8 mouse cellular contexts compared by ENCODE assay signal in genomic region chr11:50324751-50325471, GRCm38 (mm10). TPM values are rescaled to one million over a fixed set of nuclear protein-coding genes. Genes with fewer than 3 reads are reported as not detected.
DNase-seq lines count a peak whose midpoint lies in the region; ATAC-seq and TF ChIP-seq lines count a peak whose summit lies in the region.

No protein-coding gene starts in this region.

- intact Hi-C loops in left cerebral cortex, adult 2 months (cut with DNase I): loop anchor here (2.0 to 5.0 kb wide), 3 partner anchors 32 to 52 kb away; partner anchors contain the start of genes Hnrnph1 and Maml1
- intact Hi-C loops in left cerebral cortex, postnatal 36 days (cut with DNase I): loop anchor here (2.0 kb wide), 1 partner anchor 52 kb away; the partner anchor contains the start of gene Hnrnph1

- peak overlapping the region; percentile 84 for H3K9ac ChIP-seq in hindbrain, embryonic 12.5 days
- H3K9ac ChIP-seq in lung, postnatal 0 days (replicated peaks; ENCODE audit: low read depth): peak overlapping the region; percentile 89

- peak overlapping the region; percentile 94 for H3K27ac ChIP-seq in left cerebral cortex, adult 2 months
- peak overlapping the region; percentile 84 for H3K27ac ChIP-seq in hindbrain, embryonic 12.5 days
- peak overlapping the region; percentile 93 for H3K27ac ChIP-seq in lung, postnatal 0 days (ENCODE audit: low read length)

- no peak for TF ChIP-seq CTCF in left cerebral cortex, adult 2 months (IDR thresholded peaks at IDR 0.05)
- no peak for TF ChIP-seq CTCF in lung, postnatal 0 days (IDR thresholded peaks at IDR 0.05)

- H3K4me2 ChIP-seq in hindbrain, embryonic 12.5 days (replicated peaks): peak overlapping the region; percentile 82
- H3K4me2 ChIP-seq in lung, postnatal 0 days (replicated peaks; ENCODE audit: low read depth, low read length): peak overlapping the region; percentile 73

- WGBS in hindbrain, embryonic 12.5 days: 2% methylated on average over 34 of the region's 34 CpGs
- 7% methylated on average over 32 of the region's 34 CpGs for WGBS in lung, postnatal 0 days

- peak; percentile 83 for ATAC-seq in hindbrain, embryonic 12.5 days (ENCODE audit: low FRiP score)
- peak; percentile 55 for ATAC-seq in lung, postnatal 0 days

- H3K36me3 ChIP-seq in hindbrain, embryonic 12.5 days: 0 out of 2 replicates have a peak, but pooled peaks cover under 1% of the 10 kb centered on the region
- no peaks in the 10 kb centered on the region for H3K36me3 ChIP-seq in lung, postnatal 0 days (ENCODE audit: insufficient read depth, low read length)

- TF ChIP-seq EP300 in lung, postnatal 0 days (IDR thresholded peaks at IDR 0.05): no peak

- DNase-seq in left cerebral cortex, adult 2 months (ENCODE audit: extremely low spot score in 1 of 2, low spot score in 2 of 2): no peak
- no peak for DNase-seq in left cerebral cortex, postnatal 36 days (ENCODE audit: low spot score in 2 of 2)
- peak; percentile 29 for DNase-seq in c-Kit-negative CD71-positive TER-119-positive erythroid progenitor cells, embryonic 14.5 days (ENCODE audit: low read depth, low spot score)
- DNase-seq in lung, postnatal 0 days (ENCODE audit: low spot score): no peak
- no peak for DNase-seq in right cerebral cortex, postnatal 36 days (ENCODE audit: low spot score in 2 of 2)
- no peak for DNase-seq in right cerebral cortex, postnatal 10 days (ENCODE audit: low spot score in 2 of 2)
- DNase-seq in layer of hippocampus, adult 9-10 months (ENCODE audit: low spot score): no peak

- H3K4me3 ChIP-seq in left cerebral cortex, adult 2 months: peak overlapping the region; percentile 77
- H3K4me3 ChIP-seq in hindbrain, embryonic 12.5 days: peak overlapping the region; percentile 86
- peak overlapping the region; percentile 90 for H3K4me3 ChIP-seq in lung, postnatal 0 days (ENCODE audit: low read depth, low read length)

- H3K27me3 ChIP-seq in hindbrain, embryonic 12.5 days: no peaks in the 10 kb centered on the region
- no peaks in the 10 kb centered on the region for H3K27me3 ChIP-seq in lung, postnatal 0 days (replicated peaks; ENCODE audit: insufficient read depth, low read length)

- no peaks in the 10 kb centered on the region for H3K9me3 ChIP-seq in hindbrain, embryonic 12.5 days (replicated peaks)
- H3K9me3 ChIP-seq in lung, postnatal 0 days (ENCODE audit: low read length): no peaks in the 10 kb centered on the region

- H3K4me1 ChIP-seq in hindbrain, embryonic 12.5 days: peaks cover 25% of the 10 kb centered on the region
- peaks cover 11% of the 10 kb centered on the region; the same call in 1 of the 2 replicates for H3K4me1 ChIP-seq in lung, postnatal 0 days (ENCODE audit: insufficient read depth, low read depth, low read length)

RNA-seq across cellular contexts. Expression of gene Canx, which starts 0.6 kb away (rescaled TPM):
- total RNA-seq in left cerebral cortex, adult 2 months (2021): 100 to 1,000 TPM; 387 to 418 TPM
- total RNA-seq in left cerebral cortex, postnatal 36 days (2021): 100 to 1,000 TPM; 400 to 407 TPM
- 308 and 311 TPM in 2 replicates for polyA plus RNA-seq in hindbrain, embryonic 12.5 days (2016; fragmentation: Nextera tagmentation; extraction: Ambion mirVana)
- 168 and 186 TPM in 2 replicates for polyA plus RNA-seq in lung, postnatal 0 days (2015; fragmentation: Nextera tagmentation; extraction: Ambion mirVana)

RNA-seq across cellular contexts. Expression of gene Cby3, which starts 29.4 kb away (rescaled TPM):
- total RNA-seq in left cerebral cortex, adult 2 months (2021): not detected
- total RNA-seq in left cerebral cortex, postnatal 36 days (2021): not detected
- polyA plus RNA-seq in hindbrain, embryonic 12.5 days (2016; fragmentation: Nextera tagmentation; extraction: Ambion mirVana): 0.65 TPM in 1 of 2 replicates, not detected in the other
- 0.40 and 0.53 TPM in 2 replicates for polyA plus RNA-seq in lung, postnatal 0 days (2015; fragmentation: Nextera tagmentation; extraction: Ambion mirVana)

RNA-seq across cellular contexts. Expression of gene Maml1, which starts 32.8 kb away (rescaled TPM):
- total RNA-seq in left cerebral cortex, adult 2 months (2021): 10 to 100 TPM; 11.1 to 11.5 TPM
- total RNA-seq in left cerebral cortex, postnatal 36 days (2021): 10 to 100 TPM in 1 of 2 experiments, 1 to 10 TPM in 1; 9.9 to 10.6 TPM
- 7.6 and 8.1 TPM in 2 replicates for polyA plus RNA-seq in hindbrain, embryonic 12.5 days (2016; fragmentation: Nextera tagmentation; extraction: Ambion mirVana)
- 5.2 and 6.2 TPM in 2 replicates for polyA plus RNA-seq in lung, postnatal 0 days (2015; fragmentation: Nextera tagmentation; extraction: Ambion mirVana)

RNA-seq across cellular contexts. Expression of gene Hnrnph1, which starts 51.9 kb away (rescaled TPM):
- total RNA-seq in left cerebral cortex, adult 2 months (2021): 100 to 1,000 TPM; 272 to 274 TPM
- total RNA-seq in left cerebral cortex, postnatal 36 days (2021): 100 to 1,000 TPM; 175 to 266 TPM
- polyA plus RNA-seq in hindbrain, embryonic 12.5 days (2016; fragmentation: Nextera tagmentation; extraction: Ambion mirVana): 623 and 641 TPM in 2 replicates
- 154 and 172 TPM in 2 replicates for polyA plus RNA-seq in lung, postnatal 0 days (2015; fragmentation: Nextera tagmentation; extraction: Ambion mirVana)
